Mouse (Mus musculus): ENCODE measurements around the gene Plcb4. TPM values are rescaled to one million over a fixed set of nuclear protein-coding genes. Genes with fewer than 3 reads are reported as not detected.

The Plcb4 gene
- total and polyA plus RNA-seq, 3 experiments = not detected

- dilution Hi-C loops (cut with MboI; ENCODE audit: extremely low pct_ligation_motif_present, extremely low pct_unique_long_range_greater_than_20kb, low sequenced_read_pairs) = no loop called here
- TF ChIP-seq JUN (IDR thresholded peaks at IDR 0.05; ENCODE audit: insufficient read depth, low read depth, low read length) = no peak
- TF ChIP-seq SIN3A (IDR thresholded peaks at IDR 0.05; ENCODE audit: low read length) = no peak
- TF ChIP-seq SMC3 (IDR thresholded peaks at IDR 0.05; ENCODE audit: low read depth, low read length) = no peak
- no peak for TF ChIP-seq EP300 (IDR thresholded peaks at IDR 0.05; ENCODE audit: low read length)
- no peak for TF ChIP-seq ETS1 (conservative IDR thresholded peaks at IDR 0.05; ENCODE audit: low read depth, low read length)
- no peak for TF ChIP-seq JUND (conservative IDR thresholded peaks at IDR 0.05; ENCODE audit: low read depth, low read length)
- no peak for TF ChIP-seq CHD1 (IDR thresholded peaks at IDR 0.05; ENCODE audit: low read depth, low read length)
- no peak for TF ChIP-seq KAT2A (IDR thresholded peaks at IDR 0.05; ENCODE audit: insufficient replicate concordance, low read length)
- TF ChIP-seq MAFK (IDR thresholded peaks at IDR 0.05; ENCODE audit: insufficient replicate concordance, low read length) = no peak
- TF ChIP-seq NELFE (IDR thresholded peaks at IDR 0.05; ENCODE audit: low read depth, low read length) = no peak
- no peak for TF ChIP-seq PAX5 (IDR thresholded peaks at IDR 0.05; ENCODE audit: low read length)
- TF ChIP-seq USF1 (IDR thresholded peaks at IDR 0.05; ENCODE audit: low read depth, low read length) = no peak
- no peak for TF ChIP-seq E2F4 (IDR thresholded peaks at IDR 0.05; ENCODE audit: insufficient replicate concordance, low read depth, low read length)
- no peak for TF ChIP-seq TCF12 (IDR thresholded peaks at IDR 0.05; ENCODE audit: low read depth, low read length)
- TF ChIP-seq UBTF (IDR thresholded peaks at IDR 0.05; ENCODE audit: low read depth, low read length) = no peak
- TF ChIP-seq MEF2A (IDR thresholded peaks at IDR 0.05; ENCODE audit: borderline replicate concordance, low read depth, low read length) = no peak
- no peak for TF ChIP-seq TBP (conservative IDR thresholded peaks at IDR 0.05; ENCODE audit: low read depth, low read length)
- Histone ChIP-seq H3K27me3 (replicated peaks) (no peaks in the 10 kb centered on the region), H3K4me3 (replicated peaks in 1 of 3; ENCODE audit: low read depth in 2 of 3, low read length in 2 of 3, poor library complexity in 1 of 3) (no peak overlapping the region), H3K4me2 (ENCODE audit: insufficient read depth, low read depth, poor library complexity, severe bottlenecking) (no peak overlapping the region), H3K9ac (ENCODE audit: insufficient read depth, low read depth) (no peak overlapping the region), H3K79me2 (replicated peaks; ENCODE audit: control insufficient read depth, extremely low read depth, insufficient read depth, poor library complexity, severe bottlenecking) (no peaks in the 10 kb centered on the region), H3K36me3 (replicated peaks in 1 of 2; ENCODE audit: control insufficient read depth in 1 of 2, insufficient read depth in 1 of 2, low read length in 1 of 2) (no peaks in the 10 kb centered on the region), H3K27ac (ENCODE audit: insufficient read depth, low read depth) (no peak overlapping the region), H3K4me1 (ENCODE audit: control insufficient read depth in 1 of 2, insufficient read depth in 2 of 2) (no peaks in the 10 kb centered on the region), H3K9me3 (replicated peaks; ENCODE audit: low read length) (peaks cover 64% of the 10 kb centered on the region)
- no peak for DNase-seq (ENCODE audit: extremely low read depth)
- in situ Hi-C loops (cut with MboI; ENCODE audit: low pct_ligation_motif_present, low pct_unique_long_range_greater_than_20kb, low sequenced_read_pairs) = no loop called here
These were observed 58.7 kb downstream of the Plcb4 start for GRCm38 (mm10) chr2:135717232-135718134.

GRCm38 (mm10) chr2:135722109-135722508 is 63.3 kb downstream of the Plcb4 start:
- Histone ChIP-seq H3K9ac (ENCODE audit: insufficient read depth, low read depth) (no peak overlapping the region), H3K27me3 (replicated peaks) (no peaks in the 10 kb centered on the region), H3K4me1 (ENCODE audit: control insufficient read depth in 1 of 2, insufficient read depth in 2 of 2) (no peaks in the 10 kb centered on the region), H3K9me3 (replicated peaks; ENCODE audit: low read length) (peaks cover 65% of the 10 kb centered on the region), H3K4me3 (replicated peaks in 1 of 3; ENCODE audit: low read depth in 2 of 3, low read length in 2 of 3, poor library complexity in 1 of 3) (no peak overlapping the region), H3K27ac (ENCODE audit: insufficient read depth, low read depth) (no peak overlapping the region), H3K79me2 (replicated peaks; ENCODE audit: control insufficient read depth, extremely low read depth, insufficient read depth, poor library complexity, severe bottlenecking) (no peaks in the 10 kb centered on the region), H3K4me2 (ENCODE audit: insufficient read depth, low read depth, poor library complexity, severe bottlenecking) (no peak overlapping the region), H3K36me3 (replicated peaks in 1 of 2; ENCODE audit: control insufficient read depth in 1 of 2, insufficient read depth in 1 of 2, low read length in 1 of 2) (no peaks in the 10 kb centered on the region)
- DNase-seq (ENCODE audit: extremely low read depth) = no peak
- dilution Hi-C loops (cut with MboI; ENCODE audit: extremely low pct_ligation_motif_present, extremely low pct_unique_long_range_greater_than_20kb, low sequenced_read_pairs) = no loop called here
- in situ Hi-C loops (cut with MboI; ENCODE audit: low pct_ligation_motif_present, low pct_unique_long_range_greater_than_20kb, low sequenced_read_pairs) = no loop called here
- TF ChIP-seq MAX (IDR thresholded peaks at IDR 0.05; ENCODE audit: low read length) = no peak
- no peak for TF ChIP-seq MXI1 (IDR thresholded peaks at IDR 0.05; ENCODE audit: low read depth, low read length)
- TF ChIP-seq SMC3 (IDR thresholded peaks at IDR 0.05; ENCODE audit: low read depth, low read length) = no peak
- TF ChIP-seq CTCF (conservative IDR thresholded peaks at IDR 0.05 in 1 of 2, IDR thresholded peaks at IDR 0.05 in 1 of 2; ENCODE audit: low read depth in 2 of 2, low read length in 2 of 2) = no peak
- no peak for TF ChIP-seq CHD1 (IDR thresholded peaks at IDR 0.05; ENCODE audit: low read depth, low read length)
- no peak for TF ChIP-seq ELF1 (IDR thresholded peaks at IDR 0.05; ENCODE audit: low read depth, low read length)

All from CH12.LX (cell line).